Mouse (Mus musculus) heart, adult 2 months (tissue): ENCODE data around the gene Atf4.

ENCODE experiments used
- CTCF ChIP-seq: fragments of 200-600 bp; IDR thresholded peaks from 2 replicates; pipeline ENCODE4 v1.8.1; 2022; ENCODE audit warnings: antibody characterized with exemption, mild to moderate bottlenecking, moderate library complexity
- EP300 ChIP-seq: fragments of 200-500 bp; IDR thresholded peaks from 2 replicates; pipeline ENCODE4 v1.6.1; 2011; ENCODE audit warnings: low read depth, low read length, control low read depth; ENCODE audit not compliant: insufficient read depth
- POLR2A ChIP-seq: fragments of 200-500 bp; IDR thresholded peaks from 2 replicates; pipeline ENCODE4 v1.6.1; 2011; ENCODE audit warnings: mild to moderate bottlenecking, low read depth, low read length, control low read depth; ENCODE audit not compliant: insufficient read depth

DNA sequence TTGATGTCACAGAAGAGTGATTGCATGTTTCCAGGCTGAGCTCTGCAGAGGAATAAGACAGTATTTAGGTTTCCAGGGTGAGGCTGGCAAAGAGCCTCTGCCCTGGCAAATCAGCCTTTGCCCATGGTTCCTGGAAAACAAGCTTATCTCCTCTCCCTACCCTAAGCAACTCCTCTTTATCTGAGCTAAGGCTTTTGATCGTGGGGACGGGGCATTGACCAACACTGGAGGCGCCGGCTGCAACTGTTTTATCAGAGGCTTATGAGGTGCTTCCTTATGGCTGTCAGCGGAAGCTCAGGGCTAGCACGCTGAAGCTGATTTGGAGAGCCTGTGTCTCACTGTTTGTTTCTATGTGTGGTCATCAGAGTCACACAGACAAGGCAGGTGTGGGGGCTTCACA, 4.4 kb upstream of the Atf4 start:
- TF ChIP-seq CTCF (no peak), POLR2A (no peak), EP300 (no peak)
